Mouse (Mus musculus) C2C12 (cell line): ENCODE measurements around the gene Abcc6. TPM values are rescaled to one million over a fixed set of nuclear protein-coding genes. Genes with fewer than 3 reads are reported as not detected.
A peak's percentile ranks its signal among the peaks of the same experiment; 100 is the strongest.

Experiments
- H3K27me3 ChIP-seq: one replicate; pipeline ENCODE4 v1.6.1; 2011; ENCODE audit not compliant: control insufficient read depth, insufficient read depth, insufficient read length
- H3K36me3 ChIP-seq: one replicate; pipeline ENCODE4 v1.6.1; 2011; ENCODE audit not compliant: control insufficient read depth, insufficient read depth
- H3K4me3 ChIP-seq: one replicate; pipeline ENCODE4 v1.5.1; 2011; ENCODE audit warnings: mild to moderate bottlenecking, control low read depth; ENCODE audit not compliant: poor library complexity, insufficient read depth, severe bottlenecking
- H3K79me2 ChIP-seq: one replicate; pipeline ENCODE4 v1.6.1; 2011; ENCODE audit not compliant: control insufficient read depth, insufficient read depth
- H3K79me3 ChIP-seq: one replicate; pipeline ENCODE4 v1.6.1; 2011; ENCODE audit warnings: low read depth, control low read depth
- H3ac ChIP-seq: one replicate; pipeline ENCODE3; 2011; ENCODE audit warnings: low read depth; ENCODE audit not compliant: control insufficient read depth, insufficient read length
- CEBPB ChIP-seq: IDR thresholded peaks from one replicate; pipeline ENCODE4 v1.6.1; 2011; ENCODE audit warnings: low read depth, mild to moderate bottlenecking, control low read depth, moderate library complexity
- CTCF ChIP-seq: IDR thresholded peaks from one replicate; pipeline ENCODE4 v1.5.1; 2011; ENCODE audit not compliant: control insufficient read depth, insufficient read depth, insufficient read length
- FOSL1 ChIP-seq: IDR thresholded peaks from one replicate; pipeline ENCODE4 v1.8.0; 2011; ENCODE audit warnings: mild to moderate bottlenecking, low read length; ENCODE audit not compliant: poor library complexity, insufficient read depth, severe bottlenecking
- MAX ChIP-seq: IDR thresholded peaks from one replicate; pipeline ENCODE4 v1.6.1; 2011; ENCODE audit warnings: mild to moderate bottlenecking, control low read depth
- MYOD1 ChIP-seq: IDR thresholded peaks from one replicate; pipeline ENCODE4 v1.6.1; 2011; ENCODE audit warnings: low read depth; ENCODE audit not compliant: control insufficient read depth, insufficient read length
- MYOG ChIP-seq: IDR thresholded peaks from one replicate; pipeline ENCODE4 v1.6.1; 2011; ENCODE audit not compliant: control insufficient read depth, insufficient read length; ENCODE audit errors: extremely low read depth
- USF1 ChIP-seq: IDR thresholded peaks from one replicate; pipeline ENCODE4 v1.6.1; 2011; ENCODE audit warnings: low read depth, mild to moderate bottlenecking, control low read depth, moderate library complexity
- polyA plus RNA-seq: library from polyadenylated mRNA; unstranded; fragments of >200 nt; fragmentation: generic; extraction: Trizol; gene quantifications from one replicate; pipeline ENCODE4 v1.2.1, GENCODE M21; 2012; ENCODE audit warnings: missing spikeins

Abcc6 gene
- polyA plus RNA-seq, 1 experiment = not detected

DNA sequence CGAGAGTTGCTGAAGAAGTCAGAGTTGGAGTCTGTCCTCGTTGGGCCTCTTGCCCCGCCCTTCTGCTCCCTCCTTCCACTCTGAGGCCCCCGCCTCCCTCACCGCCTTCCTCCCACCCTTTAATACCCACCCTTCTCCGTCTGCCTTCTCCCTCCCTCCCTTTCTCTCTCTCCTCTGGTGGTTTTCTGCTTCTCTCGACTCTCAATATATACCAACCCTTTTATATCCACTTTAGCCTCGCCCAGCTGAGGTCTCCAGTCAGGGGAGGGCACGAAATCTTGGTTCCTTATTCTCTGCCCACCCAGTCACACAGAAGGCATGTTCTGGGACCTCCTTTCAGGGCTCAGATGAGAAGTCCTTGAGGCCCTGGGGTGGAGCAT, 108.9 kb downstream of the Abcc6 start, which contains the start of gene Emp3:
TSS of gene Emp3 (minus strand) at position 163 of the 380 bp plus-strand sequence.
- Histone ChIP-seq H3K36me3 (peaks cover 23% of the 10 kb centered on the region), H3K27me3 (no peaks in the 10 kb centered on the region), H3K4me3 (peak within 1 kb of the TSS; percentile 63), H3K79me2 (peaks cover 46% of the 10 kb centered on the region), H3ac (peak within 1 kb of the TSS; percentile 79), H3K79me3 (peaks cover 16% of the 10 kb centered on the region)
- no peak for TF ChIP-seq CTCF

DNA sequence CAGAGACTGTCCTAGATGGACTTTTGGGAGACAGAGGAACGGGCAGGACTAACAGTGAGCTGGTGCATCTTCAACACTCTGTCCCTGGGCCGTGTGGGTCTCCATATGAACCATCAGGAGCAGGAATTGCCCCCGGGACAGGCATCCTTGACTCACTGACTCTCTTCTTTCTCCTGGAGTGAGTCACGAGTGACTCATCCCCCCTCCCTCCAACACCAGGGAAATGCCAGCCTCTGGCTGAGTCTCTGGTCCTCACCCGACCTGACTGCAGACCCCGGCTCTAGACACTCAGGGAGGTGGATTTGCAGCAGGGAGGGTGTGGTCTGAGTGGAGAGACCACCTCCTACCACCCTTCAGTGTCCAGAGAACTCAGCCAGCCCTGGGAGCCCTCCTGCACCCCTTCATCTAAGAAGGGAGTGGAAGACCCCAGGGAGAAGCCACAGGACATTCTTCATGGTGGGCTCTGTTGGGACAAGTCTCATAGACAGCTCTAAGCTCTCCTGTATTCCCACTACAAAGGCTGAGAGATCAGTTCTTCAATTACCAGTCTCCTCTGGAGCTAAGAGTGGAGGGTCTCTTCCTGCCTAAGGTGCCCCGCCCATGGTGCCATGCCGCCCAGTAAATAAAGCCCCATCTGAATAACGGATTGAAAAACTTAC, 109.4 kb downstream of the Abcc6 start:
- peak; percentile 97 for TF ChIP-seq FOSL1
- TF ChIP-seq CEBPB = no peak
- H3K36me3 ChIP-seq = peaks cover 18% of the 10 kb centered on the region
- H3K27me3 ChIP-seq = no peaks in the 10 kb centered on the region
- H3K79me3 ChIP-seq = peaks cover 14% of the 10 kb centered on the region
- peaks cover 46% of the 10 kb centered on the region for H3K79me2 ChIP-seq
- peak overlapping the region; percentile 63 for H3K4me3 ChIP-seq
- H3ac ChIP-seq = peak overlapping the region; percentile 79

DNA sequence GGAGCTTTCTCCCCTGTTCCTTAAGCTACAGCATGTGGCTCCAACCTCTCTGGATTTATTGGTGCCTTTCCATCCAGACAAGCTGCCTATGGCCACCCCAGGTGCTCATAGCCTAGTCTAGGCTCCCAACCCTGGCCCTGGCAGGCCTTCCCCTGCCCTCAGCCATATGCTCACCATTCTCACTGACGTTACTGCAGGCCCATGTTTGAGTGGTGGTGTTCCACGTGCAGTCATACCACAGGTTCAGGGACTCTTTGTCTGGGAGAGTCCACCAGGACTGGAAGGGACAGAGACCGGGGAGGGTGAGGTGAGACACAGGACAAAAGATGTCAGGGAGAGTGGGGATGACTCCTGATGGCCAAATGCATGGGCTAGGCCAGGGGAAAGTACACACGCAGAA, 110.3 kb downstream of the Abcc6 start:
- TF ChIP-seq MAX = peak; percentile 26
- TF ChIP-seq USF1 = no peak
- Histone ChIP-seq H3K27me3 (no peaks in the 10 kb centered on the region), H3K4me3 (peak overlapping the region; percentile 63), H3K79me2 (peaks cover 46% of the 10 kb centered on the region), H3K36me3 (peaks cover 16% of the 10 kb centered on the region), H3ac (peak overlapping the region; percentile 79), H3K79me3 (peaks cover 14% of the 10 kb centered on the region)

DNA sequence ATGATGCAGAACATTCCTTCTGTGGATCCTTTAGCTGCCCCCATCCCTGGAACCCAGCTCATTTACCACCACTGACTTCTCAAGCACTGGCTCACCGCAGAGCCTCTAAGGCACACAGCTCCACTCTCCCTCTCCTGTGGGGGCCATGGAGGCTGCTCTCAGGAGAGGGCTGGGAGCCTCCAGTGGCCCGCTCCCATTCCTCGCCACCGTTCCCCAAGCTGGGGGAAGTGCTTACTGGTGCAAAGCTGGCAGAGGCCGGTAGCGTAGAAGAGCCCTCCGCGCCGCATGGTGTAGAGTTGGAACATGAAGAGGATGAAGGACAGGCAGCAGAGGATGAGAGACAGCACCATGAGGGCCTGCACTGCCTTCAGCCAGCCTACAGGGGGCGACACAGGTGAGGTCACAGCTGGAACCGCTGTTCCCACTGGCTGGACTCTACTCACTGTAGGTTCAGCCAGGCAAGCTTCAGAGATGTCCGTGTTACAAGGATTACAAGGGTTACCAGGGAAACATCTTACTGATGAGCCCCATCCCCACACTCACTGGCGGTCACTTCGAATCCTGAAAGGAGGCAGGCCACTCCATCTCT, 110.9 kb downstream of the Abcc6 start:
- Histone ChIP-seq H3ac (peak overlapping the region; percentile 79), H3K27me3 (no peaks in the 10 kb centered on the region), H3K79me2 (peaks cover 46% of the 10 kb centered on the region), H3K4me3 (peak overlapping the region; percentile 63), H3K36me3 (peaks cover 10% of the 10 kb centered on the region), H3K79me3 (peaks cover 14% of the 10 kb centered on the region)
- TF ChIP-seq CTCF (peak; percentile 81), USF1 (no peak)

DNA sequence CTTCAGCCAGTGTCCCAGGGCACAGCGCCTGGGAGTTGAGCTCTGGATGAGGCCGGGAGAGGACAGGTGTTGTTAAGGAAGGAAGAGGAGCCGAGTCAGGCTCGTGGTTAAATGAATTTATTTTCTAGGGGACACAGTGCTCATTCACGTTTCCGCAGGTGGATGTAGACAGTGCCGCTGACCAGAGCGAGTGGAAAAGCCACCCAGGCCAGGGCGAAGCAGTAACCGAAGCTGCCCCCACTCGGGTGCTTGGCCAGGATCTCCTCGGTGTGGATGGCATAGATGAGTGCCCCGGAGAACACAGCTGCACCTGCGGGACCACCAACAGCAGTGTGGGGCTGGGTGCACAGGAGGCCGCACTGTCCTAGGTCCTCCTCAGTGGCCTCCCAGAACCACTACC, 112.2 kb downstream of the Abcc6 start:
- H3K27me3 ChIP-seq = no peaks in the 10 kb centered on the region
- H3K79me3 ChIP-seq = peaks cover 14% of the 10 kb centered on the region
- H3K36me3 ChIP-seq = peaks cover 10% of the 10 kb centered on the region
- TF ChIP-seq CTCF = no peak
- TF ChIP-seq CEBPB = no peak
- TF ChIP-seq MYOG = no peak
- no peak for TF ChIP-seq MAX
- no peak for TF ChIP-seq FOSL1
- no peak for TF ChIP-seq MYOD1
- no peak for TF ChIP-seq USF1
- H3K4me3 ChIP-seq = no peak overlapping the region
- peaks cover 46% of the 10 kb centered on the region for H3K79me2 ChIP-seq
- peak overlapping the region; percentile 21 for H3ac ChIP-seq

Other genes starting within 250 kb of the Abcc6 start
- 0.27 TPM for gene Lmtk3, start 246.6 kb downstream of the Abcc6 start, polyA plus RNA-seq
- 0.13 TPM for gene Sult2b1, start 245.6 kb downstream of the Abcc6 start, polyA plus RNA-seq
- 175 TPM for gene Cyth2, start 215.7 kb downstream of the Abcc6 start, polyA plus RNA-seq
- 0.22 TPM for gene Kcnj14, start 205.5 kb downstream of the Abcc6 start, polyA plus RNA-seq
- gene Grwd1, start 199.4 kb downstream of the Abcc6 start, polyA plus RNA-seq = 110 TPM
- 122 TPM for gene Kdelr1, start 157.5 kb downstream of the Abcc6 start, polyA plus RNA-seq
- gene Grin2d, start 151.9 kb downstream of the Abcc6 start, polyA plus RNA-seq = 1.1 TPM
- gene Syngr4, start 133.6 kb downstream of the Abcc6 start, polyA plus RNA-seq = 0.15 TPM
- 21.9 TPM for gene Tmem143, start 133.4 kb downstream of the Abcc6 start, polyA plus RNA-seq
- 705 TPM for gene Emp3, start 108.9 kb downstream of the Abcc6 start, polyA plus RNA-seq
- gene Ccdc114, start 106.2 kb downstream of the Abcc6 start, polyA plus RNA-seq = 2.6 TPM
- 67.6 TPM for gene Nomo1, start 3.4 kb upstream of the Abcc6 start, polyA plus RNA-seq
- not detected for gene Kcnj11, start 70.5 kb upstream of the Abcc6 start, polyA plus RNA-seq
- gene Abcc8, start 149.7 kb upstream of the Abcc6 start, polyA plus RNA-seq = not detected
- gene Ush1c, start 208.2 kb upstream of the Abcc6 start, polyA plus RNA-seq = not detected
- 0.04 TPM for gene Otog, start 210.7 kb upstream of the Abcc6 start, polyA plus RNA-seq